Mouse (Mus musculus): ENCODE data around the gene Treml4.

DNA sequence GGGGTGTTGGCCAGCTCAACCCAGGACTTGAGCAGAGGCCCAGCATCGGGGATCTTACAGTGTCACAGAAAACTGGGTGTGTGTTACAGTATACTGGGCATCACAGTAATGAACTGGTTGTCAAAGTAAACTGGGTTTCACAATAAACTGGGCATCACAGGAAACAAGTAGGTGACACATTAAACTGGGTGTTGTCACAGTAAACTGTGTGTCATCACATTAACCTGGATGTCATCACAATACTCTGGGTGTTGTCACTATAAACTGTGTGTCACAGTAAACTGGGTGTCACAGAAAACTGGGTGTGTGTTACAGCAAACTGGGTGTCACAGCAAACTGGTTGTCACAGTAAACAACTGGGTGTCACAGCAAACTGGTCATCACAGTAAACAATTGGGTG lies 48.7 kb upstream of the Treml4 start:
- TF ChIP-seq POLR2A (IDR thresholded peaks at IDR 0.05; ENCODE audit: extremely low read depth, insufficient read depth, low read length), result no peak
- no peak for TF ChIP-seq CTCF (IDR thresholded peaks at IDR 0.05; ENCODE audit: extremely low read depth, insufficient read depth, low read length)

All from cortical plate, adult 2 months (tissue).